Mouse (Mus musculus) kidney, postnatal 4 days (tissue): Measurements from ENCODE around the gene Thrap3.

Experiments used
- DNase-seq, 2 experiments: peaks; one replicate each; pipeline ENCODE4 v3.0.0; 2021; ENCODE audit warnings: mixed read lengths in 2 of 2

The Thrap3 gene

GRCm38 (mm10) chr4:126137773-126138172, 64.8 kb downstream of the Thrap3 start:
- DNase-seq: no peak

DNA sequence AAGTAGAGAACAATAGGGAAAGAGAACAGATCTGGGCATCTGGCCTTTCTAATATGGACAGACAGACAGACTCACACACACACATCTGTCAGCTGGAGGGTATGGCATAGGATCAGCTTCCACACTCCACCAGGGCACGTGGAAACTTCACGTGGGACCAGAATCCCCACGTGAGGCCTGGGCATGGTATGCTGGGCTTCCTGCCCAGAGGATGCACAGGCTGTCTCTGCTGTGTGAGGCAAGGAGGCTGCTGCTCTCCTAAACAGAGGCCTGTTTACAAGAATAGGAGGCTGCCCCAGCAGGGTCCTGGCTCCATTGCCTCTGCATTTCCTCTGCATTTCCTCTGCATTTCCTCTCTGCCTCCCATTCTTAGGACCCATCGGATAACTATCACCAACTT, 67.9 kb downstream of the Thrap3 start:
- DNase-seq: no peak

- no peak for DNase-seq
Measured at GRCm38 (mm10) chr4:126134236-126134635, 68.3 kb downstream of the Thrap3 start.

GRCm38 (mm10) chr4:126132636-126133264, 69.8 kb downstream of the Thrap3 start:
- DNase-seq: no peak

- DNase-seq: peak; percentile 37 to 69
Measured at GRCm38 (mm10) chr4:126131290-126132121, 71.1 kb downstream of the Thrap3 start.

DNA sequence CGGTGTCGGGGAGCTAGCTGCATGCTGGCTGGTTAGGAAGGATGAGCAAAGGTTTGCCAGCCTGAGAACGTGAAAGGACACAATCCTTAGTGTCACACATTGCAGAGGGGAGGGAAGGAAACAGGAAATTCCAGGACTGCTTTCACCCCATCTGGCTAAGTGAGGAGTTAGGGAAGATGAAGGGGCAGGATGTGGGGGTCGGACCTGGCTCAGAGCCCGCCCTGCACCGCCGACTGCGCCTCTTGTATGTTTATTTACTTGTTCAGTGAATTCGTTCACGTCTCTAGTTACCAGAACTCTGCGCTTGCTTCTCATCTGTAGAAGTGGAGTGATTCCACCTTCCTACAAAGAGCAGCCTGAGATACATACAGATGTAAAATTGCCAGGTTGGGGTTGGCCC, 72.1 kb downstream of the Thrap3 start:
- peak; percentile 78 to 84 for DNase-seq

DNA sequence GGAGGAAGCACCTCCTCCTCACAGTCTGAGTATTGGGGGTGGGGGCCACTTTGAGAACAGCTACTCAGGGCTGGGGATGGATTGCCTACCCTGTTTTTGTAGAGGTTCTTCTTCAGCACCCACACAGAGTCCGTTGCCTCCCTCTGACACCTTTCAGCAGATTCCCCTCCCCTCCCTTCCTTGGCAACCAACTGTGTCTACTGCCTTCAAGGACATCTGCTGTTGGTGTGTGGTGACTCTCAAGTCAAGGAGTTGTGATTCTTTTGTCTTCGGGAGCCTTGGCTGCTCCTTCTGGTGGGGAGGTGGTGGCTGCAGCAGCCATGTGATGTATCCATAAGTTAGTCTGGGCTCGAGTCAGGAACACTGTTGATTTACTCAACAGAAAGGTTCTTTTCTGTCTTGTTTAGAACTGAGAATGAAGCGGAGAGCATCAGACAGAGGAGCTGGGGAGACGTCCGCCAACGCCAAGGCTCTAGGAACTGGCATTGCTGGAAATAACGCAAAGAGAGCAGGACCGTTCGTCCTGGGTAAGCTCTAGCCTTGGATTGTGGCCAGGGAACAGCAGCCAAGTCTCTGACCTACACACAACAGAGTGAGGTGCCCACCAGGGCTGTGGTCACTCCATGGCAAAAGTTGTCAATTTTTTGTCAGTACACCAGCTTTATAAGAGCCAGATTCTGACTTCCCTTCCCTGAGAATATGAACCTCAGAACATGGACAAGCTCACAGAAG, 79.1 kb downstream of the Thrap3 start:
- no peak for DNase-seq

- DNase-seq: no peak
Measured at GRCm38 (mm10) chr4:126120506-126120905, 82.1 kb downstream of the Thrap3 start.

DNA sequence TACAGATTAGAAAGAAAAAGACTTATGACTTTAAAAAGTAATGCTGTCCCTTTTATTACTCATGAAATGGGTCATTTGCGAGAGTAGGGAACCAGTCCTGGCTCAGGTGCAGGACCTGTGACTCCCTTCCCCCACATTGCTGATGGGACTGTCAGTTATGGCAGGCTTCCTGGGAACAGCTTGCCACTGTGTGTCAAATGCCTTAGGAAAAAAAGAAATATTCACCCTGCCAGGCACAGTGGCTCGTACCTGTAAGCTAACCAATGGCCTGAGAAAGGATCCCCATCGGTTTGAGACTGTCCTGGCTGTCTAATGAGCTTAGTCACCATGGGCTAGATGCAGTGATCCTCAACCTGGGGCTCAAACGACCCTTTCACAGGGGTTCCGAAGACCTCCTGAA, 82.5 kb downstream of the Thrap3 start:
- DNase-seq: no peak

GRCm38 (mm10) chr4:126119051-126119450, 83.5 kb downstream of the Thrap3 start:
- no peak for DNase-seq

GRCm38 (mm10) chr4:126118651-126119050, 83.9 kb downstream of the Thrap3 start:
- no peak for DNase-seq

- no peak for DNase-seq
Measured at GRCm38 (mm10) chr4:126117116-126117515, 85.4 kb downstream of the Thrap3 start.

GRCm38 (mm10) chr4:126115871-126116521, 86.6 kb downstream of the Thrap3 start:
- DNase-seq: no peak

- DNase-seq: no peak
Measured at GRCm38 (mm10) chr4:126115411-126115810, 87.1 kb downstream of the Thrap3 start.
